Mouse (Mus musculus): ENCODE measurements around the gene Abcd3. TPM values are rescaled to one million over a fixed set of nuclear protein-coding genes. Genes with fewer than 3 reads are reported as not detected.
A peak's percentile ranks its signal among the peaks of the same experiment; 100 is the strongest.

Gene Abcd3
- polyA plus RNA-seq, 1 experiment from 2014 or later, result 118 TPM

- H3K9me3 ChIP-seq (ENCODE audit: control insufficient read depth, low read length), result no peaks in the 10 kb centered on the region
- no peak overlapping the region for H3K4me3 ChIP-seq (ENCODE audit: low read depth, low read length)
- WGBS, result 36% methylated on average over 7 of the region's 7 CpGs
- ATAC-seq (ENCODE audit: low FRiP score, low TSS enrichment) (no peak), DNase-seq (ENCODE audit: low spot score) (no peak)
- no peaks in the 10 kb centered on the region for H3K27me3 ChIP-seq (ENCODE audit: control insufficient read depth, insufficient read depth, low read length)
- H3K9ac ChIP-seq (ENCODE audit: low read length), result no peak overlapping the region
- no peak for TF ChIP-seq CTCF (IDR thresholded peaks at IDR 0.05; ENCODE audit: low read depth)
- H3K27ac ChIP-seq (replicated peaks), result no peak overlapping the region
- no peak overlapping the region for H3K4me2 ChIP-seq (replicated peaks; ENCODE audit: low read depth)
- H3K36me3 ChIP-seq (ENCODE audit: control insufficient read depth, insufficient read depth, low read length), result no peaks in the 10 kb centered on the region
- H3K4me1 ChIP-seq (replicated peaks; ENCODE audit: control insufficient read depth, insufficient read depth), result no peaks in the 10 kb centered on the region
These were observed 27.3 kb upstream of the Abcd3 start for GRCm38 (mm10) chr3:121842306-121842860.

GRCm38 (mm10) chr3:121841412-121842014 lies 26.4 kb upstream of the Abcd3 start:
- no peak overlapping the region for H3K9ac ChIP-seq (ENCODE audit: low read length)
- ATAC-seq (ENCODE audit: low FRiP score, low TSS enrichment) (no peak), DNase-seq (ENCODE audit: low spot score) (no peak)
- H3K27ac ChIP-seq (replicated peaks), result no peak overlapping the region
- no peaks in the 10 kb centered on the region for H3K9me3 ChIP-seq (ENCODE audit: control insufficient read depth, low read length)
- H3K4me2 ChIP-seq (replicated peaks; ENCODE audit: low read depth), result no peak overlapping the region
- H3K27me3 ChIP-seq (ENCODE audit: control insufficient read depth, insufficient read depth, low read length), result no peaks in the 10 kb centered on the region
- no peaks in the 10 kb centered on the region for H3K4me1 ChIP-seq (replicated peaks; ENCODE audit: control insufficient read depth, insufficient read depth)
- TF ChIP-seq CTCF (IDR thresholded peaks at IDR 0.05; ENCODE audit: low read depth) (no peak), EP300 (optimal IDR thresholded peaks at IDR 0.05) (no peak)
- 66% methylated on average over 9 of the region's 9 CpGs for WGBS
- no peaks in the 10 kb centered on the region for H3K36me3 ChIP-seq (ENCODE audit: control insufficient read depth, insufficient read depth, low read length)
- no peak overlapping the region for H3K4me3 ChIP-seq (ENCODE audit: low read depth, low read length)

- no peak for TF ChIP-seq EP300 (optimal IDR thresholded peaks at IDR 0.05)
- no peak for TF ChIP-seq CTCF (IDR thresholded peaks at IDR 0.05; ENCODE audit: low read depth)
- H3K27me3 ChIP-seq (ENCODE audit: control insufficient read depth, insufficient read depth, low read length), result no peaks in the 10 kb centered on the region
- DNase-seq (ENCODE audit: low spot score) (no peak), ATAC-seq (ENCODE audit: low FRiP score, low TSS enrichment) (no peak)
- no peaks in the 10 kb centered on the region for H3K36me3 ChIP-seq (ENCODE audit: control insufficient read depth, insufficient read depth, low read length)
- H3K9ac ChIP-seq (ENCODE audit: low read length), result no peak overlapping the region
- no peak overlapping the region for H3K27ac ChIP-seq (replicated peaks)
- 71% methylated on average over 8 of the region's 8 CpGs for WGBS
- H3K4me2 ChIP-seq (replicated peaks; ENCODE audit: low read depth), result no peak overlapping the region
- H3K4me1 ChIP-seq (replicated peaks; ENCODE audit: control insufficient read depth, insufficient read depth), result no peaks in the 10 kb centered on the region
- no peaks in the 10 kb centered on the region for H3K9me3 ChIP-seq (ENCODE audit: control insufficient read depth, low read length)
- no peak overlapping the region for H3K4me3 ChIP-seq (ENCODE audit: low read depth, low read length)
These were observed 25.2 kb upstream of the Abcd3 start for GRCm38 (mm10) chr3:121840351-121840750.

- TF ChIP-seq EP300 (optimal IDR thresholded peaks at IDR 0.05) (no peak), CTCF (IDR thresholded peaks at IDR 0.05; ENCODE audit: low read depth) (no peak)
- Histone ChIP-seq H3K4me1 (replicated peaks; ENCODE audit: control insufficient read depth, insufficient read depth) (no peaks in the 10 kb centered on the region), H3K27ac (replicated peaks) (no peak overlapping the region), H3K9ac (ENCODE audit: low read length) (no peak overlapping the region), H3K27me3 (ENCODE audit: control insufficient read depth, insufficient read depth, low read length) (no peaks in the 10 kb centered on the region), H3K9me3 (ENCODE audit: control insufficient read depth, low read length) (no peaks in the 10 kb centered on the region), H3K4me3 (ENCODE audit: low read depth, low read length) (no peak overlapping the region), H3K4me2 (replicated peaks; ENCODE audit: low read depth) (no peak overlapping the region), H3K36me3 (ENCODE audit: control insufficient read depth, insufficient read depth, low read length) (no peaks in the 10 kb centered on the region)
- 68% methylated on average over 2 of the region's 2 CpGs for WGBS
- ATAC-seq (ENCODE audit: low FRiP score, low TSS enrichment) (no peak), DNase-seq (ENCODE audit: low spot score) (no peak)
These were observed 19.6 kb upstream of the Abcd3 start for GRCm38 (mm10) chr3:121834732-121835131.

GRCm38 (mm10) chr3:121834250-121834649 lies 19.1 kb upstream of the Abcd3 start:
- Histone ChIP-seq H3K4me3 (ENCODE audit: low read depth, low read length) (no peak overlapping the region), H3K9ac (ENCODE audit: low read length) (no peak overlapping the region), H3K4me2 (replicated peaks; ENCODE audit: low read depth) (no peak overlapping the region), H3K4me1 (replicated peaks; ENCODE audit: control insufficient read depth, insufficient read depth) (no peaks in the 10 kb centered on the region), H3K36me3 (ENCODE audit: control insufficient read depth, insufficient read depth, low read length) (no peaks in the 10 kb centered on the region), H3K27me3 (ENCODE audit: control insufficient read depth, insufficient read depth, low read length) (no peaks in the 10 kb centered on the region), H3K27ac (replicated peaks) (peak overlapping the region; percentile 8; the same call in 1 of the 2 replicates), H3K9me3 (ENCODE audit: control insufficient read depth, low read length) (no peaks in the 10 kb centered on the region)
- TF ChIP-seq CTCF (IDR thresholded peaks at IDR 0.05; ENCODE audit: low read depth) (no peak), EP300 (optimal IDR thresholded peaks at IDR 0.05) (no peak)
- 63% methylated on average over 4 of the region's 4 CpGs for WGBS
- DNase-seq (ENCODE audit: low spot score) (no peak), ATAC-seq (ENCODE audit: low FRiP score, low TSS enrichment) (no peak)

GRCm38 (mm10) chr3:121825092-121825491 lies 10.0 kb upstream of the Abcd3 start:
- Histone ChIP-seq H3K4me2 (replicated peaks; ENCODE audit: low read depth) (no peak overlapping the region), H3K9ac (ENCODE audit: low read length) (no peak overlapping the region), H3K27ac (replicated peaks) (no peak overlapping the region), H3K4me3 (ENCODE audit: low read depth, low read length) (no peak overlapping the region), H3K27me3 (ENCODE audit: control insufficient read depth, insufficient read depth, low read length) (no peaks in the 10 kb centered on the region), H3K36me3 (ENCODE audit: control insufficient read depth, insufficient read depth, low read length) (no peaks in the 10 kb centered on the region), H3K9me3 (ENCODE audit: control insufficient read depth, low read length) (no peaks in the 10 kb centered on the region), H3K4me1 (replicated peaks; ENCODE audit: control insufficient read depth, insufficient read depth) (no peaks in the 10 kb centered on the region)
- TF ChIP-seq EP300 (optimal IDR thresholded peaks at IDR 0.05), result no peak
- no peak for TF ChIP-seq CTCF (IDR thresholded peaks at IDR 0.05; ENCODE audit: low read depth)
- no peak for DNase-seq (ENCODE audit: low spot score)
- WGBS, result 79% methylated on average over 1 of the region's 1 CpGs
- no peak for ATAC-seq (ENCODE audit: low FRiP score, low TSS enrichment)

Measured in stomach, postnatal 0 days (tissue).